Mouse (Mus musculus) erythroid progenitor cell, adult 5-6 weeks (primary cell): ENCODE results near the gene Cdc5l. TPM values are rescaled to one million over a fixed set of nuclear protein-coding genes. Genes with fewer than 3 reads are reported as not detected.
"Not testable (repeated sequence)": the region's sequence is repeated elsewhere in the genome, so short reads cannot be mapped to it uniquely, and the experiment has no call there.

Source experiments
- ATAC-seq: replicated peaks from 2 replicates; pipeline ENCODE4 v1.8.0; 2016; ENCODE audit warnings: moderate number of reproducible peaks, mild to moderate bottlenecking, moderate TSS enrichment, inconsistent platforms; ENCODE audit not compliant: poor library complexity, low FRiP score, severe bottlenecking
- total RNA-seq, 2 experiments: library from RNA; stranded (forward) in 1 of 2; stranded (reverse) in 1 of 2; fragments of 150-400 nt in 1 of 2; fragments of 186-747, 209-891 nt in 1 of 2; gene quantifications; 2 replicates each; pipeline versions ENCODE4 v1.2.3 to v1.2.4; 2015 to 2017; ENCODE audit warnings: low replicate concordance in 2 of 2

Gene Cdc5l
- total RNA-seq (2015; ENCODE audit: low replicate concordance) (62.7 and 113 TPM in 2 replicates), total RNA-seq (2017; ENCODE audit: low replicate concordance) (52.3 and 102 TPM in 2 replicates)

GRCm38 (mm10) chr17:45433419-45434261 lies at the start of gene Cdc5l:
Gene Cdc5l (minus strand): TSS chr17:45433737.
- ATAC-seq = peak; percentile 97

- no peak for ATAC-seq
Measured at GRCm38 (mm10) chr17:45480429-45480828, 46.9 kb upstream of the Cdc5l start.

GRCm38 (mm10) chr17:45478234-45478825 lies 44.8 kb upstream of the Cdc5l start:
- ATAC-seq = peak; percentile 64; the same call in 1 of the 2 replicates

- no peak for ATAC-seq
Measured at GRCm38 (mm10) chr17:45474669-45475465, 41.3 kb upstream of the Cdc5l start, which contains the start of gene Spats1. Gene Spats1 (minus strand): TSS chr17:45475415.

GRCm38 (mm10) chr17:45474146-45474545 lies 40.6 kb upstream of the Cdc5l start:
- no peak for ATAC-seq

GRCm38 (mm10) chr17:45473667-45474066 lies 40.1 kb upstream of the Cdc5l start:
- ATAC-seq = no peak

- no peak for ATAC-seq
Measured at GRCm38 (mm10) chr17:45470726-45471125, 37.2 kb upstream of the Cdc5l start.

- no peak for ATAC-seq
Measured at GRCm38 (mm10) chr17:45468302-45468701, 34.8 kb upstream of the Cdc5l start.

- ATAC-seq = no peak
Measured at GRCm38 (mm10) chr17:45466701-45467100, 33.2 kb upstream of the Cdc5l start.

- ATAC-seq = no peak
Measured at GRCm38 (mm10) chr17:45464255-45464654, 30.7 kb upstream of the Cdc5l start.

GRCm38 (mm10) chr17:45462506-45462905 lies 29.0 kb upstream of the Cdc5l start:
- ATAC-seq = no peak

GRCm38 (mm10) chr17:45459062-45459461 lies 25.5 kb upstream of the Cdc5l start:
- ATAC-seq = no peak

- ATAC-seq = no peak
Measured at GRCm38 (mm10) chr17:45458516-45458915, 25.0 kb upstream of the Cdc5l start.

- ATAC-seq = peak; percentile 46; the same call in 1 of the 2 replicates
Measured at GRCm38 (mm10) chr17:45457487-45457886, 23.9 kb upstream of the Cdc5l start.

GRCm38 (mm10) chr17:45456260-45457152 lies 23.0 kb upstream of the Cdc5l start:
- no peak for ATAC-seq

GRCm38 (mm10) chr17:45455783-45456182 lies 22.2 kb upstream of the Cdc5l start:
- not testable (repeated sequence) for ATAC-seq

GRCm38 (mm10) chr17:45454794-45455193 lies 21.3 kb upstream of the Cdc5l start:
- no peak for ATAC-seq

- ATAC-seq = no peak
Measured at GRCm38 (mm10) chr17:45452271-45452670, 18.7 kb upstream of the Cdc5l start.

GRCm38 (mm10) chr17:45450153-45450552 lies 16.6 kb upstream of the Cdc5l start:
- ATAC-seq = no peak
